Mouse (Mus musculus): Measurements from ENCODE around the gene Gm7102. TPM values are rescaled to one million over a fixed set of nuclear protein-coding genes. Genes with fewer than 3 reads are reported as not detected.
"Not testable (repeated sequence)": the region's sequence is repeated elsewhere in the genome, so short reads cannot be mapped to it uniquely, and the experiment has no call there.

Gm7102 gene
- under 1 TPM in 1 of 2 experiments, not detected in 1; 0.16 TPM for total RNA-seq (2021)

- DNase-seq (ENCODE audit: low spot score), result no peak
- intact Hi-C loops (cut with DNase I), result no loop called here
Observed at GRCm38 (mm10) chr19:61175756-61176324, at the start of gene Gm7102. TSS of gene Gm7102 (minus strand) at chr19:61176309.

- intact Hi-C loops (cut with DNase I), result no loop called here
Observed at GRCm38 (mm10) chr19:61224678-61225525, 48.8 kb upstream of the Gm7102 start.

GRCm38 (mm10) chr19:61223706-61224328 lies 47.7 kb upstream of the Gm7102 start:
- DNase-seq (ENCODE audit: low spot score), result no peak
- intact Hi-C loops (cut with DNase I), result no loop called here

More at GRCm38 (mm10) chr19:61224678-61225525, 48.8 kb upstream of the Gm7102 start:
- no peak for DNase-seq (ENCODE audit: low spot score)

GRCm38 (mm10) chr19:61207506-61207905 lies 31.4 kb upstream of the Gm7102 start:
- intact Hi-C loops (cut with DNase I); DNase-seq (ENCODE audit: low spot score): not testable (repeated sequence)

- intact Hi-C loops (cut with DNase I), result loop anchor here (5.0 kb wide), 1 partner anchor 67 kb away; no protein-coding TSS in a partner anchor
- DNase-seq (ENCODE audit: low spot score), result no peak
Observed at GRCm38 (mm10) chr19:61199836-61200235, 23.7 kb upstream of the Gm7102 start.

- intact Hi-C loops (cut with DNase I), result loop anchor here (5.0 kb wide), 1 partner anchor 68 kb away; no protein-coding TSS in a partner anchor
Observed at GRCm38 (mm10) chr19:61199316-61199715, 23.2 kb upstream of the Gm7102 start.

GRCm38 (mm10) chr19:61183590-61183989 lies 7.5 kb upstream of the Gm7102 start, which contains the start of gene Gm6020:
TSS of gene Gm6020 (plus strand) at chr19:61183890.
- DNase-seq (ENCODE audit: low spot score); intact Hi-C loops (cut with DNase I): not testable (repeated sequence)

More at GRCm38 (mm10) chr19:61199316-61199715, 23.2 kb upstream of the Gm7102 start:
- peak; percentile 71 for DNase-seq (ENCODE audit: low spot score)

- intact Hi-C loops (cut with DNase I), result no loop called here
- no peak for DNase-seq (ENCODE audit: low spot score)
Observed at GRCm38 (mm10) chr19:61151701-61152420, 24.2 kb downstream of the Gm7102 start.

GRCm38 (mm10) chr19:61151372-61151700 lies 24.8 kb downstream of the Gm7102 start:
- no peak for DNase-seq (ENCODE audit: low spot score)
- intact Hi-C loops (cut with DNase I), result no loop called here

GRCm38 (mm10) chr19:61141299-61141698 lies 34.8 kb downstream of the Gm7102 start:
- intact Hi-C loops (cut with DNase I), result no loop called here
- DNase-seq (ENCODE audit: low spot score), result no peak

GRCm38 (mm10) chr19:61140342-61141206 lies 35.5 kb downstream of the Gm7102 start, which contains the start of gene Zfp950:
TSS of gene Zfp950 (minus strand) at chr19:61140840.
- intact Hi-C loops (cut with DNase I), result no loop called here
- peak; percentile 79 for DNase-seq (ENCODE audit: low spot score)

GRCm38 (mm10) chr19:61138655-61139054 lies 37.5 kb downstream of the Gm7102 start:
- no peak for DNase-seq (ENCODE audit: low spot score)
- intact Hi-C loops (cut with DNase I), result no loop called here

GRCm38 (mm10) chr19:61131096-61131495 lies 45.0 kb downstream of the Gm7102 start:
- intact Hi-C loops (cut with DNase I), result no loop called here
- no peak for DNase-seq (ENCODE audit: low spot score)

Other genes with a start within 250 kb of the Gm7102 start
- gene Zfp950, start 35.5 kb downstream of the Gm7102 start, total RNA-seq (2021), result 10 to 100 TPM; 15.1 to 17.8 TPM
- gene Gm6020, start 7.6 kb upstream of the Gm7102 start, total RNA-seq (2021), result not detected
- 1 to 10 TPM; 7.6 to 8.1 TPM for gene Csf2ra, start 52.1 kb upstream of the Gm7102 start, total RNA-seq (2021)
- gene Gm21060, start 120.8 kb upstream of the Gm7102 start, total RNA-seq (2021), result not detected

Data from heart, postnatal 25 days (tissue).